Mouse (Mus musculus) testis, postnatal 14 days (tissue): ENCODE data around the gene Slco1a5.
"Not testable (repeated sequence)": the region's sequence is repeated elsewhere in the genome, so short reads cannot be mapped to it uniquely, and the experiment has no call there.

Source experiments
- DNase-seq: peaks from one replicate; pipeline ENCODE4 v3.0.0; 2021; ENCODE audit warnings: low spot score

Slco1a5 gene

DNA sequence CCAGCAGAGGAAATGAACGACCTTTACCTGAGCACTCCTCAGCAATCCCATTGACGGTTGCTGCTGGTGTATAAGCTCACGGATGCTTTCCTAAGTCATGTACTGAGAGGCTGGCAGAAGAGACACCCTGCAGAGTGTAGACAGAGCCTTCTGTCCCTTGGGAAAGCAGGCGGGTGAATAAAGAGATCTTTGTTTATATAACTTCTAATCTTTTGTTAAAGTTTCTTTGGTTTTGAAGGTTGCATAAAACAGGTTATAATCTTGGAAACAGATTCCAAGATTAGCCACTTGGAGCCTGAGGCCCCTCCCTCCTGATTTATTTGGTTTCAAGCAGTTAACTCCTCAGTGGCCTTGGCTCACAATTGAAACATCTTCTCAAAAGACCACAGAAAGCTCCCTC is at the start of gene Slco1a5:
Gene Slco1a5, minus strand, starts transcription at position 101 of the 400 bp plus-strand sequence.
- DNase-seq, result no peak

DNA sequence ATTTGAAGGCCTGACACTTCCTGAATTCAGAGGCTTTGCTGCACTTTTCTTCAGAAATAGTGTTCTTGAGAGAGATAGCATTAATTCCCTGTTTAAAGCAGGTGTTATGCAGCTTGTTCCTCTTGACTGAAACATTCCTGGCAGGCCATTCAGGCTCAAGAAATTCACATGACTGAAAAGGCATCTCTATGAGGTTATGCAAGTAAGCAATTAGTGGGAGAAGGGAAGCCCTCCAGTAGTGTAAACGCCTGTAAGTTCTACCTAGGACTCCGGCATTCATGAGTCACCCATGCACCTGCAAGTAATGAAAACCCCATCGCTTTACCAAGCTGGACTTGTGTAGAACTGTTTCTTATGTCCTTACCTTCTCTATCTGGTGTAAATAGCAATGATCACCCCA is 46.8 kb upstream of the Slco1a5 start:
- no peak for DNase-seq

GRCm38 (mm10) chr6:142367565-142367964 is 44.8 kb upstream of the Slco1a5 start:
- no peak for DNase-seq

- DNase-seq, result no peak
These were observed 43.8 kb upstream of the Slco1a5 start for GRCm38 (mm10) chr6:142366473-142367018.

DNA sequence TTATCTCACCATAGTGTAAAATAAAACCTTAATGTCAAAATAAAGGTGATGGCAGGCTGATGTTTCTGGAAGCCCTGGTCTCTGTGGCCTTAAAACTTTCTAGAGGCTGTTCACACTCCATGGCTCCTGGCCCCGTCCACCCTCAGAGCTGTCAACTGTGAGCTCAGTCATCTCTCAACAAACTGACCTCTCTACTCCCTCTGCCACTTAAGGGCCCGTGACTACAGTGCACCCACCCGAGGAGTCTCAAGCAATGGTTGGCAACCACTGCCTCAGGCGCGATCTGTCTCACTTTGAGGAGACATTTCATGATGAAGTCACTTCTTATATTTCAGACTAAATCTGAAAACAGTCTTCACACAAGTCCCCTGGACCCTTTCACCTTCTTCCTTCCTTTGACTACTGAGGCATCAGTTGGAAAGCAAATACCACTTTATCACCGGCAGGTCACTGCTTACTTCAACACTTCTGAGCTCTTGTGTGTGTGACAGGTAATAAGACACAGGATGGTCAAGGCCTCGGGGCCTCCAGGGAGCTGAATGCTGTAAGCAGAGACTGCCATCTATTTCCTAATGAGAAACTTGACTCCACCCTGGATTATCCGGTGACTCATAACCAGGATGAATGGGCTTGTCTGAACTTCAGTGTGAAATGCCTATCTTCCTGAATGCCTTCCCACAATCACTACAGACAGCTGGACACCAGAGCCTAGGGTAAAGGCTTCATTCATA is 43.1 kb upstream of the Slco1a5 start:
- no peak for DNase-seq

DNA sequence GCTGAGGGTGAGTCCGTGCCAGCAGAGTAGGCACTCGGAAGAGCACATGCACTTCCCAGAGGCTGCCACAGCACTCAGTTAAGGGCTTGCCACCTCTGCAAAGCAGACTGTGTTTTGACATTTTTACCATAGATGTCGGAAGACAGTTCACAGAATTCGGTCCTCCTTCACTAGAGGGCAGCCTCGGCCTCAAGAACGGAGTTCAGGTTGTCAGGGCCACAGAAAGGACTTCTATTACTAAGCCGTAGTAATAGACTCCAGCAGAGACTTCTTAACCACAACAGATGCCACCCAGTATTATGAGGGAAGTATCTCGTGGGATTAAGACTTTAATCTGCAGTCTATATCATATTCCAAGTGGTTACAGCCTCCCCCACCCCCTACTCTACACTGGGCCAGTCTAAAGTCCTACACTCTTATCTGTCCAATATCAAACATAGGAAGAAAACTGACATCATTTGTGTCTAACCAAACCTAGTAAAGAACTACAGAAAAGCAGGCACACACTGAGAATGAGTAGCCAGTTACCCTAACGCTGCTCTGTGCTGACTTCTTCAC is 40.3 kb upstream of the Slco1a5 start:
- no peak for DNase-seq

GRCm38 (mm10) chr6:142362036-142362435 is 39.3 kb upstream of the Slco1a5 start:
- DNase-seq, result no peak

DNA sequence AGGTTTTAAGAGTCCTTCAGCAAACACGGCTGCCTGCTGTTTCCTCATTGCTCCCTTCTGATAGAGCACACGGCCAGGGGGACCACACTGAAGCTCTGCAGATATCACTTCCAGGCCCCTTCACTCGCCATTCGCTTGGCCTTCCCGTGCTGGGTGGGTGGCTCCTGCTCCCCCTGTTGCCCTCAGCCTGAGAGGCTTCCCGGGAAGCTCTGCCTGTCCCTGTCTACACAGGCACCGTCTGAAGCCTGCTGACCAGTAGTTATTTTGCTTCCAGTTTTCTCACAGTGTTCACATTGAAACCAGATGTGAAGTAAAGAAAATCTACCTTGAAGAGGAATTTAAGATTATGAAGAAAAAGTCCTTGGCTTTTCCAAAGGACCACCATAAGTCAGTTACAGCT is 34.3 kb upstream of the Slco1a5 start:
- no peak for DNase-seq

GRCm38 (mm10) chr6:142352099-142352498 is 29.3 kb upstream of the Slco1a5 start:
- DNase-seq, result not testable (repeated sequence)

DNA sequence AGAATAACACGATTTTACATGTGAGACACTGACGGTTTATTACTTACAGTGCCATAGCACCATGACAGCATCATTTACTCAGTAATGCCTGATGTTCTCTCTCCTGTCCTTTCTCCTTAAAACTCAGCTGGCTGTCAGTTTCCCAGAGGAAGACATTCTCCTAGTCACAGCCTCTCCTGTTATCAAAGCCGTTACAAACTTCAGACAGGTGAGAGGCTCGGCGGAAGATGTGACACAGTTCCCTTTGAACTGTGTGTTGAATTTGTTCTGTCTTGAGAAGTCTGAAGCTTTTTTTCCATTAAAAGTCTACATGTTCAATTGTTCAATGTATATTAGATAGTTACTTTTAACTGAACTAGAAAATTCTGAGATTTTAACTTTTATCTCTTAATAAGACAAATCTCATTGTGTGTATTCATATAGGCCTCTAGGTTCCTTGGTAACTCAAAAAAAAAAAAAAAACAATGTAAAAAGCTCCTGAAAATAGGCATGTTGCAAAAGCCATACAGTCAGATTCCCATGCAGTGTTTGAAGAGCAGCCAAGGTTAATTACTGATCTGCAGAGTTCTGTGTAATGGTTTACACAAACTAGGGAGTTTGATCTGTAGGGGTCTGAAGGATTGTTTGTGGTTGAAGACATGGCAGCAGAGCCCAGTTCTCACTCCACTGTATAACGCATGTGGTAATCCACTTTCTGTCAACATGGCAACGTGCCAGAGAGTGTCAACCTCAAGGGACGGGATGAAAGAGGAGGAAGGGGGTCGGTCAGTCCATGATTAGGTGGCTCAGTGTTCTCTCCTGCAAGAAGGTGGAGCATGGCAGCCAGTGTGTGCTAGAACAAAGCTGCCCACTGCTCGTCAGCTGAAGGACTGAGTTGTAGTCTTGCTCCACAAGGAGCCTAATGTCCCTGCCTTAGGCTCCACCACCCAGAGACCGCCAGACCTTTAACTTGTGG is 24.9 kb upstream of the Slco1a5 start:
- DNase-seq, result no peak

DNA sequence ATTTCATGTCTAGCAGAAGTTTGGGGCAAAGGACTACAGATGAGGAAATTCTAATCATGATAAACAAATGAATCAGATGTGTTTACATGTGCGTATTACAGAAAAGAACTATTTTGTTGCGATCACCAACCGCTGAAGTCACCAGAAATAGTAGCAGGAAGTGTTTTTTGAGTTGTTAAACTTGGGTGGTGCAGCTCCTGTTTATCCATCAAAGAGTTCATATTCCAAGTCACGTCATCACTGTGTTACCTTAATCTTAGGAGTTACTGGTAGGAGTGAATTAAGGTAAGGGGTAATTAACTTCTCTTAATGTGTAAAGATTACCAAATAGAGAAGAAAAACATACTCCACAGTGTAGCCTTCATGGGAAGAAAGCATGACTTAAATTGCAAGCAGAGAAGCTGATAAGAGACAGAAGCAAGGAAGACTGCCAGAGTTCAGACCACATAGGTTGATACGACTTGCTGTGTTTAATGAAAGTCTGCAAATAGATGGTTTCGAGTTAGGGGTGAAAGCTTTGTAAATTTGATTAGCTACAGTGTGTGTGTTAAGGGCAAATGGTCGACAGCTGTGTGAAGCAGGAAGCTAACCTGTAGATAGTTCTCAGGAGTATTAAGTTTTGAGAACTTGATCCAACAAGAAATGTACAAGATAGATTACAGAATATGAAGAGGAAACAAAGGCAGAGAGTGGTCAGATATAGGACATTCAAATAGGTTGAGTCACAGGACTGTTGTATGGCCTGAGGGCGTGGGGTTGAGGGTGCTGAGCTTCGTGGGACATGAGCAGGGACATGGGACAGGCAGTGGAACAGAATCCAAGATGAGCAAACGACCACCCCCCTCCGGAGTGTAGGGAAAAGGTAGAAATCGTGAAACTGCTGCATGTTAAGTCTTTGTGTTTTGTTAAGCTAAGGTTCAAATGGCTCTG is 23.7 kb upstream of the Slco1a5 start:
- DNase-seq, result no peak

DNA sequence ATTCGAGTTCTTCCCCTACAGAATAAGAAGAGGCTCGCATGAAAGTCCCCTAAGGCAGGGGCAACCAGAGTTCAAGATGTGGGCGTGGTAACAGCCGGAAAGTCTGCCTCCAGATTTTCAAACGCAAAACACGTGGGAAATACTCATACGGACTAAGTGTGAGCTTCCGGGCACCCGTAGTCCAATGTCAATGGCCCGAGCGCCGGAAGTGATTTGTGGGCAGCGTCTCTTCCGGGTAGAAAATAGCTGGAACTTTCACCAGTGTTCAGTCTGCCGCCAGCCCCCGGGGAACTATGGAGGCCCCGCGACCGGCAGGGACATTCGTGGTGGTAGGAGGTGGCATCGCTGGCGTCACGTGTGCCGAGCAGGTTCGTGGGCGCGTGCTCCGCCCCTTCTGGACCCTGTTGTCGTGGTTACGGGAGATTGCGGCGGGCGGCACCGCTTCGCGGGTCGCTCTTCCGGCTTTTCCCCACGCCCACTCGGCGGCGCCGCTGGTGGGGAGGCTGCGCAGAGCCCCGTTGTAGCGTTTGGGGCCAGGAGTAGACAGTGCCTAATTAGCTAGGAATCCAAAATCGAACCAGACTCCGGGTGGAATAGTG is 22.8 kb upstream of the Slco1a5 start, which contains the start of gene Pyroxd1:
Gene Pyroxd1, plus strand, starts transcription at position 215 of the 599 bp plus-strand sequence.
- peak; percentile 88 for DNase-seq

- DNase-seq, result no peak
These were observed 20.8 kb upstream of the Slco1a5 start for GRCm38 (mm10) chr6:142343561-142343960.

DNA sequence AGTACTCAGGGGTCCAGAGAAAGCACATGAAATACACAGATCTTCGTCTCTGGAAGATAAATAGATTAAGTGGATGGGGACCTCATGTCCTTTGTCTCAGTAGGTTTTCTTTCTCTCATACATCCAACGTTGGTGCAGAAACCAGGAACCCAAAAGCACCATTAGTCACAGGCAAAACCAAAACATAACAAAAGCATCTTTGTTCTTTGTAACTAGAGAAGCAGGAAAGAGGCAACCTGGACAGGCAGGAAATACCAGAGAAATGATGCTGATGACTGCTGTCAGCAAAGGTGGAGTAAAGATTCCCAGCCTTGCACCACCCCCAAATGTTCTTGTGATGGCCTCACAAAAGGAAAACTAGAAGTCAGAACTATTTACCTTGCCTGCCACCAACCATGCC is 16.8 kb upstream of the Slco1a5 start:
- DNase-seq, result no peak

GRCm38 (mm10) chr6:142338961-142339360 is 16.2 kb upstream of the Slco1a5 start:
- DNase-seq, result no peak

- no peak for DNase-seq
These were observed 6.4 kb upstream of the Slco1a5 start for GRCm38 (mm10) chr6:142329201-142329600.

- no peak for DNase-seq
These were observed 3.8 kb upstream of the Slco1a5 start for GRCm38 (mm10) chr6:142326598-142326997.

- no peak for DNase-seq
These were observed 5.7 kb downstream of the Slco1a5 start for GRCm38 (mm10) chr6:142317106-142317505.

DNA sequence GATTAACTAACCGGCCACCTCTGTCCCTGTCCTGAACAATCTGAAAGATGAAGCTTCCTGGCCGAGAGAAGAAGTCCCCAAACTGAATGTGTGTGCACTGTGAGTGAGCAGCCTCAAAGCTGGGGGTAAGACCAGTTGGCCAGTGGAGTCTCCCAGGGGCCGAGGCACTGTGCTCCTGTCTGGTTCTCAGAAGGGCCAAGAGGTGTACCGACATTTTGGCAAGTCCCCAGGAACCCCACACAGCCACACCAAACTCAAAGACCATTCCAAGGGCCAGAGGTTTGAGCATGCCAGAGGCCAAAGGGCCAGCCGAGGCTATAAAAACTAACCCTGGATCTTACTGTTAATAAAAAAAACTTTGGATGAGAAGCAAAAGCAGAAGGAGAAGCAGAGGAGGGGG is 8.5 kb downstream of the Slco1a5 start:
- no peak for DNase-seq

- no peak for DNase-seq
These were observed 17.7 kb downstream of the Slco1a5 start for GRCm38 (mm10) chr6:142305076-142305475.

DNA sequence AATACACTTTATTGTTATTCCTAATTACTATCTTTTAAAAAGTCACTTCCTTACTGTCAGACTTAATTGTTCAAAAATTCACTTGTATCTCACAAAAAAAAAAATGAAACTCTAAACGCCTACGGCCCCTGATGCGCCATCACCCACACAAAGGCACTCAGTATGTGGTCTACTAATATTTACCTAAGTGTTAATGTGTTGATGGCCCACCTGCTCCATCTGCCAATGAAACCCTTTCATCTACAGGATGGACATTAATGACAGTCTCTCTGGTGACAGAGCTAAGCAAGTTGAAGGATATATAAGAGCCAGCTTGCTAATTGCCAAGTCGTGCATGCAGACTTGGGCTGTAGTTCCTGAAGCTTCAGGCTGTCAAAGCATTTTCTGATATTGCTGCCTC is 24.7 kb downstream of the Slco1a5 start, which contains the start of gene Iapp:
Gene Iapp, plus strand, starts transcription at position 326 of the 400 bp plus-strand sequence.
- DNase-seq, result no peak
